In the genomic region with DNA sequence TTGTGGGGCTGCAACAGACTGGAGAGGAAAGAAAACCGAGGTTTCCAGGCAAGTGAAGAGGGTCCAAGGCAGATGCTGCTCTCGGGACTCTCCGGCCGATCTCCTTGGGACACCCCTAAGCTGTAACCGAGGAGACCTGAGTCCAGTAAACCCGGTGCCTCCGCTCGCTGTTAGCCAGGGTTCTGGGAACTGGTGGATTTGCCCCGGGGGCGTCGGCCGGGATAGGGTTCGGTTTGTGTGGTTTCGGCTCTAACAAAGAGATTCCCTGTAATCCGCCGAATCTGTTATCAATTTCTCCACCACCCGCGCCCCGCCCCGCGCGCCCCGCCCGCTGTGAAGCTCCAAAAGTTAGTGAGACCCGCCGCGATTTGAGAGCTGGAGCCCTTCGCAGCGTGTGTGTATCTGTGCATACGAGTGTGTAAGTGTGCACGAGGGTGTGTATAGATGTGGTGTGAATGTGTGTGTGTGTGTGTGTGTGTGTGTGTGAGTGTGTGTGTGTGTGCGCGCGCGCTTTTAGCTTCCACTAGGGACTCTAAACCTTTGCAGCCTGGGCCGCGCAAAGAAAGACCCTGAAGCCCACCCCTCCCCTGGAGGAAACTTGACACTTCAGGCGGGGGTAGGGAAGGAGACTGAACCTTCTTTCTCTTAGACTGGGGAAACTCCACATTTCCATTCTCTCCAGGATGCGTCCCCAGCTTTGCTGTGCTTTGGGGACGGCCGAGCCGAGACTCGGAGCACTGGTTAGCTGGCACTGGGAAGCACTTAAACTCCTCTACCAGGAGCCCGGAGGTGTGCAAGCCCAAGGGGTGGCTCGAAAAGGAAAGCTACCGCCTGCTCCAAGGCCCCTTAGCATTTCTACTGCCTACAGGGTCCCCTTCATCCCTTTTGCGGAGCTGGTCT, we compare ENCODE assay signal across 9 mouse cellular contexts. TPM values are rescaled to one million over a fixed set of nuclear protein-coding genes. Genes with fewer than 3 reads are reported as not detected.
DNase-seq lines count a peak whose midpoint lies in the region; ATAC-seq and TF ChIP-seq lines count a peak whose summit lies in the region.
"Had no signal": no experiment of that assay in that cellular context is flagged by ENCODE, and none has a peak within 500 bp of the region (broad histone marks: within the 10 kb centered on the region; RNA-seq: fewer than 3 reads in every experiment).

No protein-coding gene starts in this region.

- peaks cover 37% of the 10 kb centered on the region for H3K4me1 ChIP-seq in heart, embryonic 10.5 days
- H3K4me1 ChIP-seq in embryonic facial prominence, embryonic 12.5 days = peaks cover 23% of the 10 kb centered on the region
- H3K4me1 ChIP-seq in stomach, postnatal 0 days (replicated peaks; ENCODE audit: control insufficient read depth, insufficient read depth) = peaks cover 3% of the 10 kb centered on the region; the same call in 1 of the 2 replicates

- no peak for TF ChIP-seq CTCF in stomach, postnatal 0 days (IDR thresholded peaks at IDR 0.05; ENCODE audit: low read depth)

- H3K9ac ChIP-seq in embryonic facial prominence, embryonic 12.5 days = peak overlapping the region; percentile 94
- peak overlapping the region; percentile 59 for H3K9ac ChIP-seq in stomach, postnatal 0 days (ENCODE audit: low read length)

- H3K4me3 ChIP-seq in heart, embryonic 10.5 days = peak overlapping the region; percentile 87
- H3K4me3 ChIP-seq in embryonic facial prominence, embryonic 12.5 days = peak overlapping the region; percentile 77
- H3K4me3 ChIP-seq in stomach, postnatal 0 days (ENCODE audit: low read depth, low read length) = peak overlapping the region; percentile 46

- H3K27me3 ChIP-seq in heart, embryonic 10.5 days (ENCODE audit: insufficient read depth, poor library complexity, severe bottlenecking) = peaks cover 10% of the 10 kb centered on the region; the same call in 1 of the 2 replicates
- H3K27me3 ChIP-seq in embryonic facial prominence, embryonic 12.5 days = peaks cover 2% of the 10 kb centered on the region; the same call in 1 of the 2 replicates
- no peaks in the 10 kb centered on the region for H3K27me3 ChIP-seq in stomach, postnatal 0 days (ENCODE audit: control insufficient read depth, insufficient read depth, low read length)
- H3K27me3 ChIP-seq: CH12.LX had no signal

- WGBS in heart, embryonic 10.5 days = 1% methylated on average over 47 of the region's 47 CpGs
- WGBS in embryonic facial prominence, embryonic 12.5 days = under 1% methylated on average over 47 of the region's 47 CpGs
- 4% methylated on average over 47 of the region's 47 CpGs for WGBS in stomach, postnatal 0 days

- peaks cover 17% of the 10 kb centered on the region for H3K36me3 ChIP-seq in heart, embryonic 10.5 days
- peaks cover 10% of the 10 kb centered on the region; the same call in 1 of the 2 replicates for H3K36me3 ChIP-seq in embryonic facial prominence, embryonic 12.5 days
- H3K36me3 ChIP-seq in stomach, postnatal 0 days (ENCODE audit: control insufficient read depth, insufficient read depth, low read length) = no peaks in the 10 kb centered on the region

- peak overlapping the region; percentile 88 for H3K4me2 ChIP-seq in embryonic facial prominence, embryonic 12.5 days (replicated peaks)
- H3K4me2 ChIP-seq in stomach, postnatal 0 days (replicated peaks; ENCODE audit: low read depth) = peak overlapping the region; percentile 86

- peak; percentile 53 for ATAC-seq in embryonic facial prominence, embryonic 12.5 days (ENCODE audit: insufficient number of reproducible peaks, insufficient read depth, low FRiP score, low TSS enrichment)
- no peak for ATAC-seq in stomach, postnatal 0 days (ENCODE audit: low FRiP score, low TSS enrichment)

- no peak for DNase-seq in heart, embryonic 10.5 days (ENCODE audit: low spot score)
- no peak for DNase-seq in heart, adult 8-10 months (ENCODE audit: low spot score)
- DNase-seq in ES-CJ7 (ENCODE audit: low read depth, low spot score) = peak; percentile 61
- DNase-seq in heart, postnatal 4 days = peak; percentile 17
- DNase-seq in lung, postnatal 10 days = peak; percentile 56
- peak; percentile 36 for DNase-seq in stomach, postnatal 0 days (ENCODE audit: low spot score)
- DNase-seq in frontal cortex, postnatal 10 days (ENCODE audit: low spot score in 2 of 2) = no peak

- no peak for TF ChIP-seq EP300 in stomach, postnatal 0 days (optimal IDR thresholded peaks at IDR 0.05)

- no peaks in the 10 kb centered on the region for H3K9me3 ChIP-seq in heart, embryonic 10.5 days
- H3K9me3 ChIP-seq in embryonic facial prominence, embryonic 12.5 days = no peaks in the 10 kb centered on the region
- no peaks in the 10 kb centered on the region for H3K9me3 ChIP-seq in stomach, postnatal 0 days (ENCODE audit: control insufficient read depth, low read length)

- peak overlapping the region; percentile 96 for H3K27ac ChIP-seq in heart, embryonic 10.5 days
- peak overlapping the region; percentile 99 for H3K27ac ChIP-seq in embryonic facial prominence, embryonic 12.5 days
- H3K27ac ChIP-seq in stomach, postnatal 0 days (replicated peaks) = peak overlapping the region; percentile 53; the same call in 1 of the 2 replicates

RNA-seq across cellular contexts. Expression of gene Wnt5a, which starts 5.1 kb away (rescaled TPM):
- 34.9 and 43.7 TPM in 2 replicates for polyA plus RNA-seq in heart, embryonic 10.5 days (2016; fragmentation: Nextera tagmentation; extraction: Ambion mirVana)
- total RNA-seq in heart, adult 8-10 months (2022) = 10 to 100 TPM; 12.1 to 14.7 (median 13.0) TPM
- 91.5 and 117 TPM in 2 replicates for polyA plus RNA-seq in embryonic facial prominence, embryonic 12.5 days (2016; fragmentation: Nextera tagmentation; extraction: Ambion mirVana)
- 10 to 100 TPM; 12.7 to 13.5 TPM for total RNA-seq in heart, postnatal 4 days (2021)
- 12.2 and 12.9 TPM in 2 replicates for polyA plus RNA-seq in stomach, postnatal 0 days (2015; fragmentation: Nextera tagmentation; extraction: Ambion mirVana)
- total RNA-seq: CH12.LX had no signal

Comparison
In these comparisons a context has a peak if more than half of its experiments do, and no peak if none do; other contexts are left out.
1. DNase-seq: peak in ES-CJ7 (single experiment), heart, postnatal 4 days (single experiment), lung, postnatal 10 days (single experiment) and stomach, postnatal 0 days (single experiment); none in heart, embryonic 10.5 days (single experiment), heart, adult 8-10 months (single experiment) and frontal cortex, postnatal 10 days (0 of 2).
2. Peak in every context shown above with its lines, with median percentiles within 50 percentile points of each other: H3K27ac ChIP-seq and H3K4me3 ChIP-seq.